Mouse (Mus musculus): ENCODE data around the gene Ndufs6. TPM values are rescaled to one million over a fixed set of nuclear protein-coding genes. Genes with fewer than 3 reads are reported as not detected.

Gene Ndufs6
- 100 to 1,000 TPM; 133 to 146 TPM for polyA plus RNA-seq (2017; shearing (Covaris generic))

DNA sequence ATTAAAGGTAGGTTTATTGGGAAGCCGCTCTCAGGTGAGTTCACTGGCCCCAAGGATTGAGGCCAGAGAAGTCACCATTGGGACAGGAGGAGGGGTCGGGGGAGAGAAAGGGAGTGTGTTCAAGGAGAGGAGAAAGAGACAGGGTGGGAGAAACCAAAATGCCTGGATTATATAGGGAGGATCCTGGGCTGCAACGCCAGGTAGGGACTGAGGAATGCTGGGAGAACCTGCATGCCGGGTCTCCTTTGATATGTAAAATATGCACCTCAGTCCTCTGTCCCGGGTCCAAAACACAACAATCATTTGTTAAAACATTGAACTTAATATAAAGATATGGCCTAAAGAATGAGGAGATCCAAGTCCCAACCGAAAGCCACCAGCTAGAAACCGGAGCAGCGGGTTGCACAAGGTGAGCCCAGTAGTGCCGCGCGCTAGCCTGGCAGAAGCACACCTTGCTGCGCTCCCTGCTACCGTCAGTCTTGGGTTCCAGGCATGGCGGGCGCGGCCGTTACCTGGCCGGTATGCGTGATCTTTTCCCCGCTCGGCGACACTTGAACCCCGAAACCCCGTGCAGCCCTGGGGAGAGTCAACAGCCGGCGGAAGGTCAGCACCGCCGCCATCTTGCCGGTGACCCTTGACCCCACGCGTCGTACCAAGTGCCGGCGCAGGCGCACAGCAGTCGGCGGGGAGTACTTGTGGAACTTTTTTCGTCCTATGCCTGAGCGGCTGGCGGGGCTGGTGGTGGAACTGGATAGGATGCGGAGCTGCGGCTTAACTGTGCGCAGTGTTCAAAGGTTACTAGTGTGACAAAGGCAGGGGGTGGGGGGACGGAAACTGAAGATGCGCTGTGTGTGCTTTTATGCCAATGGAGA lies at the start of gene Ndufs6, which contains the start of gene Mrpl36:
Gene Ndufs6, minus strand, starts transcription at position 716 of the 872 bp plus-strand sequence.
Gene Mrpl36, plus strand, starts transcription at position 687 of the 872 bp plus-strand sequence.

Other genes with a start within 250 kb of the Ndufs6 start
- gene Irx4, start 68.1 kb downstream of the Ndufs6 start, polyA plus RNA-seq (2017; shearing (Covaris generic)), result under 1 TPM in 1 of 2 experiments, not detected in 1; 0.77 TPM
- gene Mrpl36, start within 50 bp of the Ndufs6 start, polyA plus RNA-seq (2017; shearing (Covaris generic)), result 10 to 100 TPM; 88.4 to 91.8 TPM
- gene Lpcat1, start 138.7 kb upstream of the Ndufs6 start, polyA plus RNA-seq (2017; shearing (Covaris generic)), result 10 to 100 TPM; 57.1 to 62.9 TPM
- gene Slc6a3, start 208.2 kb upstream of the Ndufs6 start, polyA plus RNA-seq (2017; shearing (Covaris generic)), result under 1 TPM; 0.07 to 0.27 TPM

Measured in inflammation-experienced regulatory T-cells (primary cell).